ENCODE assay signal across 8 mouse cellular contexts in genomic region chr12:16897225-16897624, GRCm38 (mm10). TPM values are rescaled to one million over a fixed set of nuclear protein-coding genes. Genes with fewer than 3 reads are reported as not detected.
A peak's percentile ranks its signal among the peaks of the same experiment; 100 is the strongest.
DNase-seq lines count a peak whose midpoint lies in the region; ATAC-seq and TF ChIP-seq lines count a peak whose summit lies in the region.

No protein-coding gene starts in this region.

- TF ChIP-seq CTCF in MEL (IDR thresholded peaks at IDR 0.05 in 2 of 3, conservative IDR thresholded peaks at IDR 0.05 in 1 of 3; ENCODE audit: control insufficient read depth in 1 of 3, insufficient read depth in 1 of 3, low read depth in 2 of 3, low read length in 3 of 3, poor library complexity in 1 of 3, severe bottlenecking in 1 of 3): no peak
- no peak for TF ChIP-seq CTCF in liver, postnatal 0 days (IDR thresholded peaks at IDR 0.05; ENCODE audit: low read depth)

- no peaks in the 10 kb centered on the region for H3K36me3 ChIP-seq in heart, embryonic 14.5 days (ENCODE audit: control insufficient read depth, insufficient read depth, low read length)
- peaks cover 0 to 58% of the 10 kb centered on the region in 2 experiments; a peak in 2 of 4 replicates for H3K36me3 ChIP-seq in MEL (ENCODE audit: control insufficient read depth in 1 of 2, insufficient read depth in 2 of 2, low read length in 2 of 2)
- no peaks in the 10 kb centered on the region for H3K36me3 ChIP-seq in forebrain, embryonic 12.5 days (replicated peaks)
- no peaks in the 10 kb centered on the region for H3K36me3 ChIP-seq in liver, postnatal 0 days (replicated peaks; ENCODE audit: insufficient read depth, low read length)

- 63% methylated on average over 2 of the region's 2 CpGs for WGBS in heart, embryonic 14.5 days
- WGBS in forebrain, embryonic 12.5 days: 68% methylated on average over 2 of the region's 2 CpGs
- WGBS in liver, postnatal 0 days (ENCODE audit: insufficient replicate concordance): 50% methylated on average over 2 of the region's 2 CpGs

- H3K27me3 ChIP-seq in heart, embryonic 14.5 days (ENCODE audit: control insufficient read depth, insufficient read depth, low read length): no peaks in the 10 kb centered on the region
- H3K27me3 ChIP-seq in MEL (ENCODE audit: control insufficient read depth in 1 of 2, insufficient read depth in 2 of 2, low read length in 2 of 2): no peaks in the 10 kb centered on the region
- no peaks in the 10 kb centered on the region for H3K27me3 ChIP-seq in forebrain, embryonic 12.5 days
- H3K27me3 ChIP-seq in liver, postnatal 0 days (ENCODE audit: insufficient read depth, low read length): no peaks in the 10 kb centered on the region

- H3K27ac ChIP-seq in heart, embryonic 14.5 days (replicated peaks in 1 of 2; ENCODE audit: control insufficient read depth in 1 of 2, insufficient read depth in 1 of 2, low read depth in 2 of 2, low read length in 2 of 2): 0 out of 4 replicates have a peak overlapping the region, but pooled peaks of 1 of the 2 experiments have one; percentile 14
- peak overlapping the region; percentile 43; the same call in 1 of the 2 replicates for H3K27ac ChIP-seq in MEL (ENCODE audit: control insufficient read depth, low read depth, low read length)
- no peak overlapping the region for H3K27ac ChIP-seq in forebrain, embryonic 12.5 days
- H3K27ac ChIP-seq in liver, postnatal 0 days (ENCODE audit: low read depth): 0 out of 2 replicates have a peak overlapping the region, but pooled peaks have one; percentile 18

- peaks cover 4 to 47% of the 10 kb centered on the region in 2 experiments for H3K4me1 ChIP-seq in heart, embryonic 14.5 days (ENCODE audit: control insufficient read depth in 2 of 2, insufficient read depth in 2 of 2, low read length in 2 of 2)
- H3K4me1 ChIP-seq in MEL (ENCODE audit: control insufficient read depth in 1 of 2, insufficient read depth in 2 of 2, low read length in 2 of 2): peaks cover 35 to 37% of the 10 kb centered on the region in 2 experiments
- H3K4me1 ChIP-seq in forebrain, embryonic 12.5 days: peaks cover 29% of the 10 kb centered on the region
- peaks cover 29% of the 10 kb centered on the region for H3K4me1 ChIP-seq in liver, postnatal 0 days (ENCODE audit: insufficient read depth)

- ATAC-seq in heart, embryonic 14.5 days (ENCODE audit: insufficient number of reproducible peaks, insufficient read depth, low FRiP score, low read depth): no peak
- no peak for ATAC-seq in forebrain, embryonic 12.5 days (ENCODE audit: low FRiP score)
- no peak for ATAC-seq in liver, postnatal 0 days
- ATAC-seq in CD4-positive, CD25-positive, alpha-beta regulatory T cell, adult 4 months: no peak

- TF ChIP-seq RAD21 in MEL (IDR thresholded peaks at IDR 0.05; ENCODE audit: low read depth, low read length): no peak

- peak overlapping the region in 1 of 2 experiments; percentile 93; a peak in 1 of 4 replicates for H3K4me3 ChIP-seq in heart, embryonic 14.5 days (ENCODE audit: control insufficient read depth in 1 of 2, insufficient read depth in 1 of 2, low read depth in 1 of 2, low read length in 2 of 2)
- peak overlapping the region in 1 of 2 experiments; percentile 12; a peak in 1 of 4 replicates for H3K4me3 ChIP-seq in MEL (ENCODE audit: control insufficient read depth in 1 of 2, insufficient read depth in 1 of 2, low read depth in 2 of 2, low read length in 2 of 2)
- H3K4me3 ChIP-seq in forebrain, embryonic 12.5 days (replicated peaks): no peak overlapping the region
- H3K4me3 ChIP-seq in liver, postnatal 0 days (ENCODE audit: low read depth, low read length): no peak overlapping the region; the same call in 1 of the 2 replicates

- peak overlapping the region; percentile 98; the same call in 1 of the 2 replicates for H3K9ac ChIP-seq in heart, embryonic 14.5 days (ENCODE audit: low read length)
- no peak overlapping the region for H3K9ac ChIP-seq in MEL (ENCODE audit: control insufficient read depth, low read depth, low read length, poor library complexity, severe bottlenecking)
- H3K9ac ChIP-seq in forebrain, embryonic 12.5 days: no peak overlapping the region
- no peak overlapping the region for H3K9ac ChIP-seq in liver, postnatal 0 days (replicated peaks)

- DNase-seq in heart, adult 18-20 months: no peak
- peak; percentile 61 for DNase-seq in MEL (ENCODE audit: low read depth, low spot score)
- DNase-seq in liver, postnatal 0 days: no peak
- no peak for DNase-seq in thymus, postnatal 25 days
- no peak for DNase-seq in adrenal gland, adult 8-10 months

- H3K79me2 ChIP-seq in MEL (ENCODE audit: control insufficient read depth, insufficient read depth, low read length, poor library complexity): peaks cover 44% of the 10 kb centered on the region

- TF ChIP-seq EP300 in MEL (IDR thresholded peaks at IDR 0.05; ENCODE audit: low read depth in 1 of 2, low read length in 2 of 2): 0 out of 4 replicates have a peak, but pooled peaks have one; percentile 17 to 31
- no peak for TF ChIP-seq EP300 in liver, postnatal 0 days (IDR thresholded peaks at IDR 0.05; ENCODE audit: low read depth)

- H3K4me2 ChIP-seq in heart, embryonic 14.5 days (ENCODE audit: low read length): peak overlapping the region; percentile 85
- H3K4me2 ChIP-seq in forebrain, embryonic 12.5 days: peak overlapping the region; percentile 86; the same call in 1 of the 2 replicates
- peak overlapping the region; percentile 81 for H3K4me2 ChIP-seq in liver, postnatal 0 days (ENCODE audit: low read depth, low read length)

- no peak for TF ChIP-seq POLR2A in MEL (IDR thresholded peaks at IDR 0.05; ENCODE audit: control insufficient read depth in 1 of 2, insufficient read depth in 1 of 2, low read depth in 1 of 2, low read length in 2 of 2, poor library complexity in 1 of 2)

- H3K9me3 ChIP-seq in heart, embryonic 14.5 days (ENCODE audit: control insufficient read depth, low read length): no peaks in the 10 kb centered on the region
- no peaks in the 10 kb centered on the region for H3K9me3 ChIP-seq in MEL (replicated peaks; ENCODE audit: insufficient read depth, low read length)
- H3K9me3 ChIP-seq in forebrain, embryonic 12.5 days: no peaks in the 10 kb centered on the region
- H3K9me3 ChIP-seq in liver, postnatal 0 days (ENCODE audit: low read length): no peaks in the 10 kb centered on the region

TF ChIP-seq in MEL, 35 proteins besides CTCF, POLR2A, EP300 and RAD21:
- TF ChIP-seq TCF12 (IDR thresholded peaks at IDR 0.05; ENCODE audit: low read depth, low read length) (no peak), TBP (IDR thresholded peaks at IDR 0.05; ENCODE audit: low read depth, low read length) (0 out of 2 replicates have a peak, but pooled peaks have one; percentile 15), SIN3A (IDR thresholded peaks at IDR 0.05; ENCODE audit: low read length) (peak; percentile 41), TAL1 (IDR thresholded peaks at IDR 0.05; ENCODE audit: low read length) (peak; percentile 58), ZKSCAN1 (IDR thresholded peaks at IDR 0.05; ENCODE audit: low read depth, low read length) (no peak)

RNA-seq across cellular contexts. Expression of gene Rock2, which starts 2.5 kb away (rescaled TPM):
- 24.8 and 26.7 TPM in 2 replicates for polyA plus RNA-seq in heart, embryonic 14.5 days (2014; fragmentation: Nextera tagmentation; extraction: Ambion mirVana)
- 10 to 100 TPM; 78.3 to 79.9 TPM for total RNA-seq in heart, adult 18-20 months (2021)
- 10.9 and 12.2 TPM in 2 replicates for total RNA-seq in MEL (2012; rRNA removed)
- polyA plus RNA-seq in MEL (2012; ENCODE audit: insufficient read depth in 1 of 2, insufficient read length in 2 of 2, low read depth in 1 of 2, low replicate concordance in 2 of 2, missing spikeins in 1 of 2): 10 to 100 TPM; 14.4 to 46.4 TPM
- polyA plus RNA-seq in forebrain, embryonic 12.5 days (2016; fragmentation: Nextera tagmentation; extraction: Ambion mirVana): 21.0 and 22.9 TPM in 2 replicates
- polyA plus RNA-seq in liver, postnatal 0 days (2015; fragmentation: Nextera tagmentation; extraction: Ambion mirVana): 5.3 TPM in 2 replicates
- 10 to 100 TPM; 14.1 to 18.1 TPM for polyA plus RNA-seq in CD4-positive, CD25-positive, alpha-beta regulatory T cell, adult 4 months (2017; shearing (Covaris generic))
- total RNA-seq in adrenal gland, adult 8-10 months (2022): 100 to 1,000 TPM in 2 of 4 experiments, 10 to 100 TPM in 2; 75.8 to 109 (median 89.6) TPM
